Mouse (Mus musculus) skeletal muscle tissue, adult 2 months (tissue): Measurements from ENCODE around the gene Astn2.

ENCODE experiments used
- DNase-seq: peaks from one replicate; pipeline ENCODE4 v3.0.0-alpha.2; 2012; ENCODE audit warnings: low read depth, low spot score

Astn2 gene

GRCm38 (mm10) chr4:65423068-65423625 lies 981.3 kb downstream of the Astn2 start:
- no peak for DNase-seq

- no peak for DNase-seq
Measured at GRCm38 (mm10) chr4:65421272-65421671, 983.1 kb downstream of the Astn2 start.

GRCm38 (mm10) chr4:65420511-65420931 lies 983.9 kb downstream of the Astn2 start:
- DNase-seq = no peak

GRCm38 (mm10) chr4:65415507-65415906 lies 988.9 kb downstream of the Astn2 start:
- no peak for DNase-seq

- peak; percentile 5 for DNase-seq
Measured at GRCm38 (mm10) chr4:65402836-65403634, 1001.4 kb downstream of the Astn2 start.

- no peak for DNase-seq
Measured at GRCm38 (mm10) chr4:65402286-65402685, 1002.1 kb downstream of the Astn2 start.

- DNase-seq = no peak
Measured at GRCm38 (mm10) chr4:65399457-65399856, 1005.0 kb downstream of the Astn2 start.

GRCm38 (mm10) chr4:65396806-65397205 lies 1007.6 kb downstream of the Astn2 start:
- DNase-seq = no peak

GRCm38 (mm10) chr4:65391001-65391400 lies 1013.4 kb downstream of the Astn2 start:
- peak; percentile 21 for DNase-seq

GRCm38 (mm10) chr4:65383070-65383469 lies 1021.3 kb downstream of the Astn2 start:
- no peak for DNase-seq

- DNase-seq = no peak
Measured at GRCm38 (mm10) chr4:65379461-65379860, 1025.0 kb downstream of the Astn2 start.

GRCm38 (mm10) chr4:65376571-65376970 lies 1027.8 kb downstream of the Astn2 start:
- DNase-seq = no peak

GRCm38 (mm10) chr4:65373841-65374240 lies 1030.6 kb downstream of the Astn2 start:
- no peak for DNase-seq

GRCm38 (mm10) chr4:65372731-65373130 lies 1031.7 kb downstream of the Astn2 start:
- DNase-seq = peak; percentile 54

GRCm38 (mm10) chr4:65367135-65367534 lies 1037.3 kb downstream of the Astn2 start:
- no peak for DNase-seq

- peak; percentile 15 for DNase-seq
Measured at GRCm38 (mm10) chr4:65354580-65354979, 1049.8 kb downstream of the Astn2 start.

GRCm38 (mm10) chr4:65350521-65350920 lies 1053.9 kb downstream of the Astn2 start:
- peak; percentile 50 for DNase-seq

- no peak for DNase-seq
Measured at GRCm38 (mm10) chr4:65341766-65342165, 1062.6 kb downstream of the Astn2 start.

- no peak for DNase-seq
Measured at GRCm38 (mm10) chr4:65333718-65334117, 1070.7 kb downstream of the Astn2 start.
